ENCODE assay signal across 9 mouse cellular contexts in genomic region chr2:144635644-144636320, GRCm38 (mm10). TPM values are rescaled to one million over a fixed set of nuclear protein-coding genes. Genes with fewer than 3 reads are reported as not detected.
DNase-seq lines count a peak whose midpoint lies in the region; ATAC-seq and TF ChIP-seq lines count a peak whose summit lies in the region.
"Had no signal": no experiment of that assay in that cellular context is flagged by ENCODE, and none has a peak within 500 bp of the region (broad histone marks: within the 10 kb centered on the region; RNA-seq: fewer than 3 reads in every experiment).

No protein-coding gene starts in this region.

- 0 out of 2 replicates have a peak, but pooled peaks cover 5% of the 10 kb centered on the region for H3K9me3 ChIP-seq in forebrain, postnatal 0 days (ENCODE audit: low read length)
- H3K9me3 ChIP-seq in hindbrain, postnatal 0 days (ENCODE audit: low read length): no peaks in the 10 kb centered on the region

- DNase-seq in gastrocnemius, adult 2 months: peak; percentile 57
- DNase-seq in gastrocnemius, adult 8-10 months (ENCODE audit: low spot score in 2 of 2): no peak
- DNase-seq in cerebellum, adult 2 months: peak; percentile 56 to 67
- peak; percentile 86 for DNase-seq in forebrain, postnatal 0 days
- DNase-seq in hindbrain, postnatal 0 days (ENCODE audit: low spot score): peak; percentile 88
- DNase-seq in layer of hippocampus, postnatal 25 days (ENCODE audit: extremely low spot score in 1 of 2, low spot score in 1 of 2): peak; percentile 42 to 66
- DNase-seq in lung, postnatal 4 days: peak; percentile 52 to 68
- DNase-seq in right cerebral cortex, postnatal 14 days: peak; percentile 52

- no peak for TF ChIP-seq POLR2A in cerebellum, adult 2 months (IDR thresholded peaks at IDR 0.05; ENCODE audit: borderline replicate concordance, insufficient read depth, low read length)

- no peaks in the 10 kb centered on the region for H3K27me3 ChIP-seq in cerebellum, adult 2 months (ENCODE audit: control insufficient read depth, insufficient read depth, low read length)
- no peaks in the 10 kb centered on the region for H3K27me3 ChIP-seq in forebrain, postnatal 0 days (ENCODE audit: insufficient read depth, low read length)
- H3K27me3 ChIP-seq in hindbrain, postnatal 0 days (ENCODE audit: insufficient read depth, low read length): no peaks in the 10 kb centered on the region

- H3K4me1 ChIP-seq in cerebellum, adult 2 months (ENCODE audit: control insufficient read depth, insufficient read depth, low read length): no peaks in the 10 kb centered on the region
- H3K4me1 ChIP-seq in forebrain, postnatal 0 days (ENCODE audit: insufficient read depth): no peaks in the 10 kb centered on the region
- no peaks in the 10 kb centered on the region for H3K4me1 ChIP-seq in hindbrain, postnatal 0 days (ENCODE audit: insufficient read depth, low read length)

- no peak; the same call in 1 of the 2 replicates for TF ChIP-seq CTCF in gastrocnemius, adult 2 months (IDR thresholded peaks at IDR 0.05)
- peak; percentile 97 for TF ChIP-seq CTCF in cerebellum, adult 2 months (IDR thresholded peaks at IDR 0.05; ENCODE audit: borderline replicate concordance, insufficient read depth, low read depth, low read length)
- TF ChIP-seq CTCF in forebrain, postnatal 0 days (IDR thresholded peaks at IDR 0.05; ENCODE audit: low read depth): peak; percentile 95
- peak; percentile 98 for TF ChIP-seq CTCF in hindbrain, postnatal 0 days (IDR thresholded peaks at IDR 0.05; ENCODE audit: low read depth)

- WGBS in cerebellum, adult 2 months: 18% methylated on average over 5 of the region's 5 CpGs
- 16% methylated on average over 5 of the region's 5 CpGs for WGBS in forebrain, postnatal 0 days
- WGBS in hindbrain, postnatal 0 days: 16% methylated on average over 5 of the region's 5 CpGs

- no peak overlapping the region for H3K27ac ChIP-seq in gastrocnemius, adult 2 months
- H3K27ac ChIP-seq in cerebellum, adult 2 months (ENCODE audit: insufficient read depth, low read length): no peak overlapping the region
- no peak overlapping the region for H3K27ac ChIP-seq in forebrain, postnatal 0 days (ENCODE audit: low read depth, low read length)
- H3K27ac ChIP-seq in hindbrain, postnatal 0 days: no peak overlapping the region

- H3K9ac ChIP-seq in forebrain, postnatal 0 days: no peak overlapping the region
- no peak overlapping the region for H3K9ac ChIP-seq in hindbrain, postnatal 0 days (replicated peaks; ENCODE audit: low read length)

- no peak overlapping the region for H3K4me3 ChIP-seq in gastrocnemius, adult 2 months
- no peak overlapping the region for H3K4me3 ChIP-seq in cerebellum, adult 2 months (replicated peaks; ENCODE audit: insufficient read depth, low read depth, low read length)
- H3K4me3 ChIP-seq in forebrain, postnatal 0 days (ENCODE audit: low read depth, low read length): no peak overlapping the region
- H3K4me3 ChIP-seq in hindbrain, postnatal 0 days (ENCODE audit: low read length): no peak overlapping the region
- H3K4me3 ChIP-seq: myocyte had no signal

- intact Hi-C loops in gastrocnemius, adult 2 months (cut with DNase I): loop anchor here (2.0 kb wide), 1 partner anchor 233 kb away; no protein-coding TSS in a partner anchor

- peak; percentile 58; the same call in 1 of the 2 replicates for ATAC-seq in forebrain, postnatal 0 days
- peak; percentile 75 for ATAC-seq in hindbrain, postnatal 0 days

- no peaks in the 10 kb centered on the region for H3K36me3 ChIP-seq in forebrain, postnatal 0 days (ENCODE audit: insufficient read depth)
- H3K36me3 ChIP-seq in hindbrain, postnatal 0 days (ENCODE audit: insufficient read depth, low read length): no peaks in the 10 kb centered on the region

- H3K4me2 ChIP-seq in forebrain, postnatal 0 days (ENCODE audit: low read depth): no peak overlapping the region
- no peak overlapping the region for H3K4me2 ChIP-seq in hindbrain, postnatal 0 days (ENCODE audit: low read depth, low read length)

RNA-seq across cellular contexts. Expression of gene Dtd1, which starts 36.1 kb away (rescaled TPM):
- total RNA-seq in gastrocnemius, adult 2 months (2021): 10 to 100 TPM; 11.6 to 12.4 TPM
- total RNA-seq in gastrocnemius, adult 8-10 months (2022): 10 to 100 TPM; 13.1 to 16.1 (median 15.2) TPM
- 74.5 and 75.3 TPM in 2 replicates for polyA plus RNA-seq in cerebellum, adult 2 months (2012; rRNA removed)
- 87.4 and 98.2 TPM in 2 replicates for total RNA-seq in forebrain, postnatal 0 days (2014; rRNA removed)
- polyA plus RNA-seq in forebrain, postnatal 0 days (2015; fragmentation: Nextera tagmentation; extraction: Ambion mirVana): 136 and 161 TPM in 2 replicates
- 63.4 and 68.5 TPM in 2 replicates for total RNA-seq in hindbrain, postnatal 0 days (2014; rRNA removed)
- polyA plus RNA-seq in hindbrain, postnatal 0 days (2015; fragmentation: Nextera tagmentation; extraction: Ambion mirVana): 172 and 173 TPM in 2 replicates
- 10 to 100 TPM; 66.5 to 66.6 TPM for total RNA-seq in layer of hippocampus, postnatal 25 days (2021)

RNA-seq across cellular contexts. Expression of gene Smim26, which starts 41.9 kb away (rescaled TPM):
- total RNA-seq in gastrocnemius, adult 2 months (2021): 10 to 100 TPM; 76.4 to 95.3 TPM
- total RNA-seq in gastrocnemius, adult 8-10 months (2022): 100 to 1,000 TPM in 2 of 4 experiments, 10 to 100 TPM in 2; 94.1 to 102 (median 99.2) TPM
- polyA plus RNA-seq in cerebellum, adult 2 months (2012; rRNA removed): 87.1 and 99.1 TPM in 2 replicates
- 22.7 and 60.6 TPM in 2 replicates for total RNA-seq in forebrain, postnatal 0 days (2014; rRNA removed)
- polyA plus RNA-seq in forebrain, postnatal 0 days (2015; fragmentation: Nextera tagmentation; extraction: Ambion mirVana): 71.3 and 86.1 TPM in 2 replicates
- total RNA-seq in hindbrain, postnatal 0 days (2014; rRNA removed): 18.9 and 21.7 TPM in 2 replicates
- 72.7 and 75.9 TPM in 2 replicates for polyA plus RNA-seq in hindbrain, postnatal 0 days (2015; fragmentation: Nextera tagmentation; extraction: Ambion mirVana)
- total RNA-seq in layer of hippocampus, postnatal 25 days (2021): 10 to 100 TPM; 57.0 to 69.0 TPM

Comparison
In these comparisons a context has a peak if more than half of its experiments do, and no peak if none do; other contexts are left out.
1. DNase-seq: peak in gastrocnemius, adult 2 months (single experiment), cerebellum, adult 2 months (2 of 2), forebrain, postnatal 0 days (single experiment), hindbrain, postnatal 0 days (single experiment), layer of hippocampus, postnatal 25 days (2 of 2), lung, postnatal 4 days (2 of 2) and right cerebral cortex, postnatal 14 days (single experiment); none in gastrocnemius, adult 8-10 months (0 of 2).